Mouse (Mus musculus) spleen, postnatal 14 days (tissue): ENCODE results near the gene Rlbp1.

Experiments
- DNase-seq, 2 experiments: peaks; one replicate each; pipeline ENCODE4 v3.0.0; 2021 to 2022; ENCODE audit warnings: low spot score in 2 of 2

Gene Rlbp1

GRCm38 (mm10) chr7:79376516-79377275, 10.2 kb downstream of the Rlbp1 start:
- no peak for DNase-seq

- no peak for DNase-seq
These were observed 11.3 kb downstream of the Rlbp1 start for GRCm38 (mm10) chr7:79375594-79375993.

- no peak for DNase-seq
These were observed 12.8 kb downstream of the Rlbp1 start for GRCm38 (mm10) chr7:79374017-79374416.

- peak; percentile 54 to 66 for DNase-seq
These were observed 15.4 kb downstream of the Rlbp1 start for GRCm38 (mm10) chr7:79371321-79371879.

- DNase-seq: no peak
These were observed 17.4 kb downstream of the Rlbp1 start for GRCm38 (mm10) chr7:79369416-79369815.

GRCm38 (mm10) chr7:79368664-79369063, 18.2 kb downstream of the Rlbp1 start:
- DNase-seq: no peak

- no peak for DNase-seq
These were observed 23.3 kb downstream of the Rlbp1 start for GRCm38 (mm10) chr7:79363370-79364043.

GRCm38 (mm10) chr7:79362830-79363229, 24.0 kb downstream of the Rlbp1 start:
- no peak for DNase-seq

- no peak for DNase-seq
These were observed 24.6 kb downstream of the Rlbp1 start for GRCm38 (mm10) chr7:79362208-79362607.

GRCm38 (mm10) chr7:79360056-79360455, 26.8 kb downstream of the Rlbp1 start:
- no peak for DNase-seq

GRCm38 (mm10) chr7:79359183-79359435, 27.7 kb downstream of the Rlbp1 start:
- no peak for DNase-seq

- DNase-seq: no peak
These were observed 28.3 kb downstream of the Rlbp1 start for GRCm38 (mm10) chr7:79358350-79359182.

GRCm38 (mm10) chr7:79349738-79350386, 37.0 kb downstream of the Rlbp1 start:
- DNase-seq: peak; percentile 24 to 64

- DNase-seq: no peak
These were observed 38.0 kb downstream of the Rlbp1 start for GRCm38 (mm10) chr7:79348816-79349215.

GRCm38 (mm10) chr7:79347108-79347813, 39.6 kb downstream of the Rlbp1 start:
- no peak for DNase-seq

GRCm38 (mm10) chr7:79346555-79347075, 40.2 kb downstream of the Rlbp1 start:
- no peak for DNase-seq

GRCm38 (mm10) chr7:79345902-79346301, 40.9 kb downstream of the Rlbp1 start:
- DNase-seq: peak; percentile 19 to 57

GRCm38 (mm10) chr7:79336362-79336910, 50.4 kb downstream of the Rlbp1 start:
- no peak for DNase-seq

- DNase-seq: no peak
These were observed 53.4 kb downstream of the Rlbp1 start for GRCm38 (mm10) chr7:79333419-79333818.

GRCm38 (mm10) chr7:79331197-79331596, 55.7 kb downstream of the Rlbp1 start:
- DNase-seq: no peak

GRCm38 (mm10) chr7:79328769-79329168, 58.1 kb downstream of the Rlbp1 start:
- no peak for DNase-seq
